Mouse (Mus musculus) hindbrain, embryonic 16.5 days (tissue): ENCODE results near the gene Dclk2. TPM values are rescaled to one million over a fixed set of nuclear protein-coding genes. Genes with fewer than 3 reads are reported as not detected.

Source experiments
- ATAC-seq: fragments of 200-750 bp; cut with Nextera tagmentation; 2 replicates; pipeline ENCODE4 v1.8.0; 2017; ENCODE audit warnings: moderate TSS enrichment, moderate library complexity
- H3K27ac ChIP-seq: fragments of 300-500 bp; sonication (generic); 2 replicates; pipeline ENCODE4 v1.5.1; 2014; ENCODE audit warnings: low read depth, mild to moderate bottlenecking, control low read depth, low read length, moderate library complexity
- H3K27me3 ChIP-seq: fragments of 300-500 bp; sonication (generic); replicated peaks from 2 replicates; pipeline ENCODE4 v1.6.1; 2014; ENCODE audit warnings: low read length; ENCODE audit not compliant: control insufficient read depth, insufficient read depth
- H3K36me3 ChIP-seq: fragments of 300-500 bp; sonication (generic); 2 replicates; pipeline ENCODE4 v1.6.1; 2014; ENCODE audit warnings: mild to moderate bottlenecking, low read length, moderate library complexity, mixed read lengths; ENCODE audit not compliant: control insufficient read depth, insufficient read depth
- H3K4me1 ChIP-seq: fragments of 300-500 bp; sonication (generic); 2 replicates; pipeline ENCODE4 v1.6.1; 2014; ENCODE audit warnings: low read depth, low read length; ENCODE audit not compliant: control insufficient read depth, insufficient read depth
- H3K4me2 ChIP-seq: fragments of 300-500 bp; sonication (generic); 2 replicates; pipeline ENCODE4 v1.6.1; 2014; ENCODE audit warnings: mild to moderate bottlenecking, low read length, control low read depth, moderate library complexity
- H3K4me3 ChIP-seq: fragments of 300-500 bp; sonication (generic); 2 replicates; pipeline ENCODE4 v1.5.1; 2014; ENCODE audit warnings: mild to moderate bottlenecking, low read length, control low read depth, moderate library complexity
- H3K9ac ChIP-seq: fragments of 300-500 bp; sonication (generic); 2 replicates; pipeline ENCODE4 v1.6.1; 2014; ENCODE audit warnings: low read depth, mild to moderate bottlenecking, control low read depth, low read length, moderate library complexity
- H3K9me3 ChIP-seq: fragments of 300-500 bp; sonication (generic); 2 replicates; pipeline ENCODE4 v1.6.1; 2014; ENCODE audit warnings: mild to moderate bottlenecking, low read length, moderate library complexity; ENCODE audit not compliant: control insufficient read depth
- WGBS: fragments of 180-500 bp; shearing (Covaris S2); extraction: QIAGEN DNeasy Blood & Tissue Kit; methylation state at CpG from one replicate; pipeline ENCODE4 v1.1.7; 2014; 5-methylcytosine and 5-hydroxymethylcytosine counted together
- polyA plus RNA-seq: library from polyadenylated mRNA; unstranded; fragments of >200 nt; fragmentation: Nextera tagmentation; extraction: Ambion mirVana; gene quantifications from 2 replicates; pipeline ENCODE4 v1.2.1, GENCODE M21; 2015

Gene Dclk2
- polyA plus RNA-seq, 1 experiment from 2014 or later = 74.9 TPM

DNA sequence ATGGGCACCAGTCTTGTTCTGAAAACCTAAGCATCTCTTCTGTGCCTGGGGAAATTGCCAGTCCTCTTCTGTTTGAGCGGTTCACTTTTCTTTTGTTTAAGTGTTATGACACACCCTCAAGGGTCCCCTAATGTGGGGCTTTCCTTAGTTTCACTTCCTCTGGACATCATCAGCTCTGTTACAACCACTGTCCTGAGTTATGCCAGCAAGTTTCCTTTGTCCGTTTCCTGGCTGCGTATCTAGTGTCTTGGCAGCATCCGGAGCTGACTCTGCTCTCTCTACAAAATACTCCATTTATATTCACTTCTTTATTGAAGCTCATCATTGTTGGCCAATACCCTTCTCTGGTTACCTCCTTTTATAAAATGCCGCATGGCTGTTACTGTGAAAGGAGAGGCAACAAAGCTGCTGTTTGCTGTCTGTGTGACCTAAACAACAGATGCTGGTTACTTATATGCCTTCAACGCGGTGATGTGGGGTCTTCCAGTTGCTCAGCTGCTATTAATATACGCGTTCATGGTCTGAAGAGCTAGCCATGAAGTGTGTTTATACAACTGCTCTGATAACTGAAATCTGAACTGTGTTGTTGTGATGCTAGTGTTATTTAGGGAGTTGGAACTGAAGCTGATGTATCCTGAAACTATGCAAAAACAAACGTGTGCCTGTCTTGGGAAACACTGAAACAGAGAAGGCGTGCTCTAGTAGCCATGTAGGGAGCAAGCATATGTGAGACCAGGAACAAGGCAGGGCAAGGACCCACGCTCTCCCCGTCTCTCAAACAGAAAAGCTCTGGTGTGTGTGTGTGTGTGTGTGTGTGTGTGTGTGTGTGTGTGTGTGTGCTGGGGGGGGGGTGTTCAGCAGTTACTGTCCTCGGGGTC lies 145.8 kb downstream of the Dclk2 start:
- ATAC-seq = peak; percentile 62
- Histone ChIP-seq H3K4me3 (no peak overlapping the region), H3K27ac (peak overlapping the region; percentile 46), H3K27me3 (no peaks in the 10 kb centered on the region), H3K4me2 (peak overlapping the region; percentile 12), H3K36me3 (no peaks in the 10 kb centered on the region), H3K4me1 (peaks cover 12% of the 10 kb centered on the region), H3K9ac (no peak overlapping the region), H3K9me3 (no peaks in the 10 kb centered on the region)
- WGBS = 25% methylated on average over 13 of the region's 14 CpGs

DNA sequence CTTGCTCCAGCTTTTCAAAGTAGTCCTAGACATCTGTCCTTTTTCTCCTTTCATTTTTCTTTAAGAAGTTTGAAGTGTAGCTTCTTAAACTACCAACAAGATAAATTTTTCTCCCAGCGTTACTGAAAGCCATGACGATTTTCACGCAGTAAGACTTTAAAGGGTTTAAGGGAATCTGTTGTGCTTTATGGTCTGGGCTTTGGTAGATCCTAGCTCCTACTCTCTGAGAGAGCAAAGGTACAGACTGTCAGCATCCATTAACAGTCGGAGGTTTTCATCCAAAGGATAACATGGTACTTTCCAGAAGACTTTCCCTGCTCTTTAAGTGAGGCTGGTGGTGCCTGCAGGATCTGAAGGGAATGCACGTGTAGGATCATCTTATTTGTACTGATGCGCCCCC lies 151.7 kb downstream of the Dclk2 start:
- WGBS = 62% methylated on average over 6 of the region's 6 CpGs
- Histone ChIP-seq H3K9ac (no peak overlapping the region), H3K4me3 (no peak overlapping the region), H3K4me1 (peaks cover 5% of the 10 kb centered on the region), H3K27ac (no peak overlapping the region), H3K36me3 (no peaks in the 10 kb centered on the region), H3K27me3 (no peaks in the 10 kb centered on the region), H3K9me3 (no peaks in the 10 kb centered on the region), H3K4me2 (no peak overlapping the region)
- no peak for ATAC-seq

DNA sequence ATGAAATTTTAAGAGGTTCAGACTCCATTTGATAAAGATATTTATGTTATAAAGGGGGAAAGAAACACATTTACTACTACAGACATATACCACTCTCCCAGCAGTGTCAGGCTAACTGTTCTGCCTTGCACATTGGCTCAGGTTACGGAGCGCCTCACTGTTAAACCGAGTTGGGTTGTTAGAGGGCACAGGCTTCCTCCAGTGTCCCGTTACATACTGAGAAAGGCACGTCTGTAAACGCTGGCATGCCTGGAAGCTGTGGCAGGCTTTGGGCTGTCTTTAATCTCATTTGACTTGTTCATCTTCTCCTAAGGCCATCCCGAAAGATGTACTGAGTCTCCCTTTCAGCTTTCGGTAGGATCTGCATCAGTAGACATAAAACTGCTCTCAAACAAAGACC lies 152.1 kb downstream of the Dclk2 start:
- H3K4me2 ChIP-seq = no peak overlapping the region
- 34% methylated on average over 8 of the region's 8 CpGs for WGBS

DNA sequence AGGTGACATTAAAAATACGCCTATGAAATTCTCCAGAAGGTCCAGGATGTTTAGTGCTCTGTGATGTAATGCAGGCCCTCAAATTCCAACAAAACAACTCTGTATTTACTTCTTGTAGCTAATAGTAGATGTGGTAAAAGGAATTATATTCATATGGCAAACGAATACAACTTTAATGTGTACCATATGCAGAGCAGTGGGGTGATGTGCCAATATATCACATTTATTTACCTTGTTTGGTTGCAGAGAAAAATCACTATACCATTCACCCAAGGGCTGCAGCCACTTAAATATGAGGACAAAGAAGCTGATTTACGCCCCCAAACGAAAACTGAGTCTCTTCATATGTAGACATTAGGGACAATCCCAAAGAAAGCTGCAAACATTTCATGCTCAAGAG lies 158.2 kb downstream of the Dclk2 start:
- no peak overlapping the region for H3K9ac ChIP-seq
- no peak overlapping the region for H3K27ac ChIP-seq
- no peak overlapping the region for H3K4me3 ChIP-seq
- H3K4me2 ChIP-seq = no peak overlapping the region
- no peaks in the 10 kb centered on the region for H3K27me3 ChIP-seq
- H3K4me1 ChIP-seq = no peaks in the 10 kb centered on the region
- H3K9me3 ChIP-seq = no peaks in the 10 kb centered on the region
- no peaks in the 10 kb centered on the region for H3K36me3 ChIP-seq
- WGBS = 78% methylated on average over 4 of the region's 4 CpGs
- no peak for ATAC-seq

More for the DNA sequence above, 152.1 kb downstream of the Dclk2 start:
- Histone ChIP-seq H3K9ac (no peak overlapping the region), H3K4me1 (peaks cover 5% of the 10 kb centered on the region), H3K27ac (no peak overlapping the region), H3K9me3 (no peaks in the 10 kb centered on the region), H3K36me3 (no peaks in the 10 kb centered on the region), H3K27me3 (no peaks in the 10 kb centered on the region), H3K4me3 (no peak overlapping the region)
- ATAC-seq = no peak

DNA sequence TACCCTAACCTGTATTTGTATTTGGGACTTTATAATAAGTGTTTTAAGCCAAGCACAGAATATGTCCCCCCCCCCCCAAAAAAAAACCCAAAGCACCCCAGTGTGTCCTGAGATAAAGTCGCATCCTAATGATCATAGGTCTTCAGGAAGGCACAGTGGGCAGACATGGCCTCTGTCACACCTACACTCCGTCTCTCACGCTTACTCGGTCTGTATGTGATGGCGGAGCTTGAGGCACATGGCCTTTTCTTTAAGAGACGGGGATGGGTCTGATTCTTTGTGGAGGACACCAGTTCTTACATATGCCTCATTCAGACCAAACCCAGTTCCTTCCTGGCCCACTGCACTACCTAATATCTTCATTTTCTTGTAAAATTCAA lies 158.6 kb downstream of the Dclk2 start:
- no peak overlapping the region for H3K27ac ChIP-seq

DNA sequence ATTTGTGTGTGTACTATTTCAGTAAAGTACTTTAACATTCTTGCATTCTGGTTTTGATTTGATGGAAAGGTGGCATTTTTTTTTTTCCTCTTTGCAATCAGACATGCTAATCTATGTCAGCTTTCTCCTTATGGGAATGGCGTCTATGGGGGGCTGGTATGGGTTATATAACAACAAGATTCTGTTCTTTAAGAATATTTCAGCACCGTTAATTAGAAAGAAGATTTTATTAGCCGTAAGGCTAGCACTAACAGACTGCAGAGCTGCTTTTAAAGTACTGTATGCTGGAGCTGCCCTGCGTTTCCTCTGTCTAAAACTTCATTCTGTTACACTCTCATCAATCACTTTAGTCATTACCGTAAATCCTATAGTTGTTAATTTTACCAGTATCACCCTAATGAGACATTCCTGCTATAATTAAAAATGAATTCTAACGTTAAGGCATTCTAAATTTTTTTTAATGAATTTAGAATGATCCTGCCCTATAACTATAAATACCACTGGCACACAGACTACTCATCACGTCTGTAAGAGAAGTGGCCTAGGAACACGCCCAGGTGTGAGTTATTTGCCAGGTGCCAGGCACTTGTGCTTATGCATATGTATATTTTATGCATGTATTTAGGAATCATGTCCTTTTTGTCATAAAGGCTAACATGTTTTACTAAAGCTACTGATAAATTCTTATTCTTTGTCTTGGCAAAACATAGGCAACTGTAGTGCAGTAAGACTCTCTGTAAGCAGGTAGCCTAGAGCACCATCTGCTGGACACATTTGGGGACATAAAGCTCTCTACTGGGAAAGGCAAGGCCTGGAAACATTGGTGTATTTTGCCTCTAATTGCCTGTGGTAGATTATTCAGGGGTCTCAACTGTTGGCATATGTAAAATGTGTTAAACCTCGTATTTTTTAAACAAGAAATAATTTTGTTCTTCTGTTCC lies 159.3 kb downstream of the Dclk2 start:
- 47% methylated on average over 9 of the region's 9 CpGs for WGBS
- Histone ChIP-seq H3K4me2 (peak overlapping the region; percentile 31; the same call in 1 of the 2 replicates), H3K4me1 (no peaks in the 10 kb centered on the region), H3K9ac (no peak overlapping the region), H3K27me3 (no peaks in the 10 kb centered on the region), H3K9me3 (no peaks in the 10 kb centered on the region), H3K27ac (no peak overlapping the region), H3K4me3 (no peak overlapping the region), H3K36me3 (no peaks in the 10 kb centered on the region)
- peak; percentile 94 for ATAC-seq

More for the DNA sequence above, 158.6 kb downstream of the Dclk2 start:
- Histone ChIP-seq H3K27me3 (no peaks in the 10 kb centered on the region), H3K4me2 (no peak overlapping the region; the same call in 1 of the 2 replicates), H3K9ac (no peak overlapping the region), H3K9me3 (no peaks in the 10 kb centered on the region), H3K4me1 (no peaks in the 10 kb centered on the region), H3K4me3 (no peak overlapping the region), H3K36me3 (no peaks in the 10 kb centered on the region)
- 87% methylated on average over 6 of the region's 6 CpGs for WGBS
- 0 out of 2 replicates have a peak, but pooled peaks have one; percentile 50 for ATAC-seq

DNA sequence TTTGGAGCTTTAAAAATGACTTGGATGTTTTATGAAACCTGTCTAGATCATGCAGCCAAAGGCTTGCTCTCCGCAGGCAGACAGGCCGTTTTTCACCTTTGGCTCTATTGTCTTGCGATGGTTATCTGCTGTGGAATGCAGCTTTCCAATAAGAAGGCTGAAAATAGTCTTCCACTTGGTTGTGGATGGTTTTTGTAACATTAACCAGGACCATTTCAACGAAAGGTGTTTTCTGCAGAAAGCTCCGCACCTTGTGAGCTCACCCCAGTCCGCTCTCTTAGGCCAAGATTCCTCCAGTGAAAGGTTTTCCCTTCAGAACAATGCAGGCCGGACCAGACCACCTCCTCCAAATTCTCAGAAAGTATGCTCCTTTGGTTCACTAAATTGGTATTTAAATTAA lies 160.2 kb downstream of the Dclk2 start:
- peak overlapping the region; percentile 37; the same call in 1 of the 2 replicates for H3K27ac ChIP-seq
- H3K4me2 ChIP-seq = peak overlapping the region; percentile 28; the same call in 1 of the 2 replicates
- no peak overlapping the region for H3K4me3 ChIP-seq
- ATAC-seq = no peak
- peak overlapping the region; percentile 38; the same call in 1 of the 2 replicates for H3K9ac ChIP-seq
- H3K36me3 ChIP-seq = no peaks in the 10 kb centered on the region
- WGBS = 62% methylated on average over 7 of the region's 7 CpGs
- H3K9me3 ChIP-seq = no peaks in the 10 kb centered on the region
- no peaks in the 10 kb centered on the region for H3K4me1 ChIP-seq
- no peaks in the 10 kb centered on the region for H3K27me3 ChIP-seq

DNA sequence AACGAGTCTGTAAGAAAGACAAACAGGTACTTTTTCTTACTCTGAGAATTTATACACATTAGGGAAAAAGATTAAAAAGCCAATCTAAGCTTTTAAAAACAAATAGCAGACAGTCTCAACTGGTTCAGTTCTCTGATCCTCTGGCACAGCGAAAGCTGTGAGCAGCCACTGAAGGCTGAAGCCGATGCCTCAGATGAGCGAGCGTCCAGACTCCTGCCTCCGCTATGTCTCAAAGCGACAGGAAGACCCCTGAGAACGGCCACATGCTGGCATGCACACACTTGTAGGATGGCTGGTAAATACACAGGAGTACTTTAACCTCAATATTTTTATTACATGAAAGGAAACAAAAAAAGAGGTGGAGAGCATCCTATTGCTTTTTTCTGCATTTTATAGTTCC lies 160.8 kb downstream of the Dclk2 start:
- peaks cover 3% of the 10 kb centered on the region; the same call in 1 of the 2 replicates for H3K4me1 ChIP-seq
- 44% methylated on average over 8 of the region's 8 CpGs for WGBS
- no peak for ATAC-seq

DNA sequence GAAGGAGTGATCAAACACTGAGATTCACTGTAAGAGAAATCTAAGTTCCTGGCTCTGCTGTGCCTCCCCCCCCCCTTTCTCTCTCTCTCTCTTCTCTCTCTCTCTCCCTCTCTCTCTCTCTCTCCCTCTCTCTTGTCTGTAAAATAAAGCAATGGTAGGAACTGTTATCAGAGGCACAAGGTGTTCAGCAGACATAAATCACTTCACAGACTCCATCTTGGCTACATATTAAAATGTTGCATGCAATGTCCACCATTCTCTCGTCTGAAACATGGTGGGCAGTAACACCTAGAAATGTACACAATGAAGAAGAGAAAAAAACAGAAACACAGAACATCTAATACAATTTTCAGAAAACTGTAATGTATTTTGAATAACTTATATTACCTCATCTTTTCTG lies 161.3 kb downstream of the Dclk2 start:
- Histone ChIP-seq H3K9ac (no peak overlapping the region), H3K27ac (no peak overlapping the region), H3K4me1 (peaks cover 3% of the 10 kb centered on the region; the same call in 1 of the 2 replicates), H3K27me3 (no peaks in the 10 kb centered on the region), H3K4me2 (no peak overlapping the region), H3K9me3 (no peaks in the 10 kb centered on the region), H3K36me3 (no peaks in the 10 kb centered on the region), H3K4me3 (no peak overlapping the region)
- no peak for ATAC-seq
- 61% methylated on average over 1 of the region's 1 CpGs for WGBS

More for the DNA sequence above, 160.8 kb downstream of the Dclk2 start:
- peak overlapping the region; percentile 37 for H3K4me2 ChIP-seq
- H3K4me3 ChIP-seq = no peak overlapping the region
- no peaks in the 10 kb centered on the region for H3K27me3 ChIP-seq
- H3K9ac ChIP-seq = peak overlapping the region; percentile 51
- H3K27ac ChIP-seq = peak overlapping the region; percentile 63; the same call in 1 of the 2 replicates
- no peaks in the 10 kb centered on the region for H3K9me3 ChIP-seq
- no peaks in the 10 kb centered on the region for H3K36me3 ChIP-seq
